9 mouse cellular contexts compared by ENCODE assay signal in genomic region chr9:44130581-44131275, GRCm38 (mm10). TPM values are rescaled to one million over a fixed set of nuclear protein-coding genes. Genes with fewer than 3 reads are reported as not detected.
A peak's percentile ranks its signal among the peaks of the same experiment; 100 is the strongest.
DNase-seq lines count a peak whose midpoint lies in the region; ATAC-seq and TF ChIP-seq lines count a peak whose summit lies in the region.
"Had no signal": no experiment of that assay in that cellular context is flagged by ENCODE, and none has a peak within 500 bp of the region (broad histone marks: within the 10 kb centered on the region; RNA-seq: fewer than 3 reads in every experiment).

No protein-coding gene starts in this region.

- no peak for TF ChIP-seq CTCF in liver, adult 2 months (IDR thresholded peaks at IDR 0.05; ENCODE audit: low read depth, low read length)

- no peak overlapping the region for H3K4me3 ChIP-seq in forebrain, embryonic 14.5 days (ENCODE audit: low read depth, low read length)
- no peak overlapping the region for H3K4me3 ChIP-seq in hindbrain, embryonic 13.5 days
- H3K4me3 ChIP-seq in liver, adult 2 months (ENCODE audit: insufficient read depth, low read depth, low read length), result peak overlapping the region; percentile 2; the same call in 1 of the 2 replicates

- peak overlapping the region; percentile 40; the same call in 1 of the 2 replicates for H3K27ac ChIP-seq in forebrain, embryonic 14.5 days (ENCODE audit: low read depth, low read length)
- peak overlapping the region; percentile 66 for H3K27ac ChIP-seq in hindbrain, embryonic 13.5 days
- peak overlapping the region; percentile 83 for H3K27ac ChIP-seq in liver, adult 2 months (replicated peaks; ENCODE audit: insufficient read depth, low read depth, low read length)

- peaks cover 33% of the 10 kb centered on the region for H3K4me1 ChIP-seq in forebrain, embryonic 14.5 days (ENCODE audit: control insufficient read depth, insufficient read depth, low read length)
- peaks cover 49% of the 10 kb centered on the region for H3K4me1 ChIP-seq in hindbrain, embryonic 13.5 days (replicated peaks)
- H3K4me1 ChIP-seq in liver, adult 2 months (ENCODE audit: control insufficient read depth, insufficient read depth, low read length), result peaks cover 18% of the 10 kb centered on the region

- H3K79me2 ChIP-seq in liver, adult 2 months (ENCODE audit: control insufficient read depth, insufficient read depth, low read length), result no peaks in the 10 kb centered on the region; the same call in 1 of the 2 replicates

- DNase-seq in thymus, postnatal 0 days (ENCODE audit: low spot score), result peak; percentile 10
- DNase-seq in thymus, postnatal 25 days, result no peak
- no peak for DNase-seq in forebrain, embryonic 14.5 days (ENCODE audit: low spot score)
- DNase-seq in liver, adult 2 months (ENCODE audit: extremely low read depth, low read depth, low spot score), result no peak
- peak; percentile 61 for DNase-seq in neural tube, embryonic 10.5 days (ENCODE audit: extremely low spot score, low spot score)
- no peak for DNase-seq in right cerebral cortex, postnatal 10 days (ENCODE audit: low spot score in 2 of 2)

- peak overlapping the region; percentile 51; the same call in 1 of the 2 replicates for H3K9ac ChIP-seq in forebrain, embryonic 14.5 days (ENCODE audit: low read length)
- peak overlapping the region; percentile 68 for H3K9ac ChIP-seq in hindbrain, embryonic 13.5 days
- peak overlapping the region; percentile 61 for H3K9ac ChIP-seq in liver, adult 2 months (ENCODE audit: low read depth, low read length)

- H3K36me3 ChIP-seq in forebrain, embryonic 14.5 days (ENCODE audit: control insufficient read depth, insufficient read depth, low read length), result no peaks in the 10 kb centered on the region
- H3K36me3 ChIP-seq in hindbrain, embryonic 13.5 days, result no peaks in the 10 kb centered on the region
- no peaks in the 10 kb centered on the region for H3K36me3 ChIP-seq in liver, adult 2 months (ENCODE audit: control insufficient read depth, insufficient read depth, low read length)

- no peak for ATAC-seq in forebrain, embryonic 14.5 days
- ATAC-seq in hindbrain, embryonic 13.5 days (ENCODE audit: low FRiP score), result peak; percentile 26; the same call in 1 of the 2 replicates
- ATAC-seq in monocyte, adult 5-6 weeks (replicated peaks; ENCODE audit: insufficient number of reproducible peaks, low FRiP score, low TSS enrichment, poor library complexity, severe bottlenecking), result no peak

- WGBS in forebrain, embryonic 14.5 days, result 17% methylated on average over 19 of the region's 19 CpGs
- WGBS in hindbrain, embryonic 13.5 days, result 16% methylated on average over 19 of the region's 19 CpGs
- WGBS in liver, adult 2 months, result 37% methylated on average over 18 of the region's 19 CpGs

- H3K27me3 ChIP-seq in forebrain, embryonic 14.5 days (replicated peaks; ENCODE audit: control insufficient read depth, insufficient read depth, low read length), result peaks cover 11% of the 10 kb centered on the region; the same call in 1 of the 2 replicates
- peaks cover 70% of the 10 kb centered on the region for H3K27me3 ChIP-seq in hindbrain, embryonic 13.5 days
- H3K27me3 ChIP-seq in liver, adult 2 months (ENCODE audit: control insufficient read depth, insufficient read depth, low read length), result peaks cover 10% of the 10 kb centered on the region; the same call in 1 of the 2 replicates

- TF ChIP-seq POLR2A in liver, adult 2 months (IDR thresholded peaks at IDR 0.05; ENCODE audit: extremely low read depth, insufficient read depth, low read length), result no peak

- peak overlapping the region; percentile 57 for H3K4me2 ChIP-seq in forebrain, embryonic 14.5 days (ENCODE audit: low read length)
- H3K4me2 ChIP-seq in hindbrain, embryonic 13.5 days, result peak overlapping the region; percentile 62

- H3K9me3 ChIP-seq in forebrain, embryonic 14.5 days (replicated peaks; ENCODE audit: control insufficient read depth, low read length), result no peaks in the 10 kb centered on the region
- H3K9me3 ChIP-seq in hindbrain, embryonic 13.5 days, result no peaks in the 10 kb centered on the region

RNA-seq across cellular contexts. Expression of gene Mcam, which starts 3.5 kb away (rescaled TPM):
- 6.9 and 7.9 TPM in 2 replicates for polyA plus RNA-seq in thymus, postnatal 0 days (2015; fragmentation: Nextera tagmentation; extraction: Ambion mirVana)
- 13.2 and 14.1 TPM in 2 replicates for polyA plus RNA-seq in forebrain, embryonic 14.5 days (2014; fragmentation: Nextera tagmentation; extraction: Ambion mirVana)
- polyA plus RNA-seq in hindbrain, embryonic 13.5 days (2015; fragmentation: Nextera tagmentation; extraction: Ambion mirVana), result 13.1 and 14.0 TPM in 2 replicates
- total RNA-seq in liver, adult 2 months (2014; rRNA removed), result 3.6 and 6.7 TPM in 2 replicates
- 4.2 and 4.5 TPM in 2 replicates for polyA plus RNA-seq in liver, adult 2 months (2012; rRNA removed)
- total RNA-seq in monocyte, adult 5-6 weeks (2017), result 13.5 to 48.9 TPM (median 15.1 TPM) in 3 replicates

RNA-seq across cellular contexts. Expression of gene Rnf26, which starts 17.4 kb away (rescaled TPM):
- 52.3 and 53.4 TPM in 2 replicates for polyA plus RNA-seq in thymus, postnatal 0 days (2015; fragmentation: Nextera tagmentation; extraction: Ambion mirVana)
- polyA plus RNA-seq in forebrain, embryonic 14.5 days (2014; fragmentation: Nextera tagmentation; extraction: Ambion mirVana), result 31.3 and 35.1 TPM in 2 replicates
- polyA plus RNA-seq in hindbrain, embryonic 13.5 days (2015; fragmentation: Nextera tagmentation; extraction: Ambion mirVana), result 27.9 and 29.2 TPM in 2 replicates
- 3.1 and 5.0 TPM in 2 replicates for total RNA-seq in liver, adult 2 months (2014; rRNA removed)
- 16.7 and 19.0 TPM in 2 replicates for polyA plus RNA-seq in liver, adult 2 months (2012; rRNA removed)
- total RNA-seq in monocyte, adult 5-6 weeks (2017), result 3.8 to 7.1 TPM (median 5.7 TPM) in 3 replicates

RNA-seq across cellular contexts. Expression of gene Gm49380, which starts 17.4 kb away (rescaled TPM):
- polyA plus RNA-seq in thymus, postnatal 0 days (2015; fragmentation: Nextera tagmentation; extraction: Ambion mirVana), result 0.05 and 0.10 TPM in 2 replicates
- 0.11 and 0.16 TPM in 2 replicates for polyA plus RNA-seq in forebrain, embryonic 14.5 days (2014; fragmentation: Nextera tagmentation; extraction: Ambion mirVana)
- 0.12 and 0.49 TPM in 2 replicates for polyA plus RNA-seq in hindbrain, embryonic 13.5 days (2015; fragmentation: Nextera tagmentation; extraction: Ambion mirVana)
- 0.09 TPM in 1 of 2 replicates, not detected in the other for total RNA-seq in liver, adult 2 months (2014; rRNA removed)
- not detected in 2 replicates for polyA plus RNA-seq in liver, adult 2 months (2012; rRNA removed)
- not detected in 3 replicates for total RNA-seq in monocyte, adult 5-6 weeks (2017)
- total RNA-seq: neutrophil, adult 5-6 weeks had no signal

RNA-seq across cellular contexts. Expression of gene C1qtnf5, which starts 23.7 kb away (rescaled TPM):
- polyA plus RNA-seq in thymus, postnatal 0 days (2015; fragmentation: Nextera tagmentation; extraction: Ambion mirVana), result 1.2 and 2.0 TPM in 2 replicates
- 2.6 and 3.2 TPM in 2 replicates for polyA plus RNA-seq in forebrain, embryonic 14.5 days (2014; fragmentation: Nextera tagmentation; extraction: Ambion mirVana)
- polyA plus RNA-seq in hindbrain, embryonic 13.5 days (2015; fragmentation: Nextera tagmentation; extraction: Ambion mirVana), result 3.2 and 5.3 TPM in 2 replicates
- 2.7 and 3.0 TPM in 2 replicates for total RNA-seq in liver, adult 2 months (2014; rRNA removed)
- 5.6 and 5.7 TPM in 2 replicates for polyA plus RNA-seq in liver, adult 2 months (2012; rRNA removed)
- total RNA-seq in monocyte, adult 5-6 weeks (2017), result not detected in 3 replicates
- total RNA-seq: neutrophil, adult 5-6 weeks had no signal

RNA-seq across cellular contexts. Expression of gene Mfrp, which starts 29.2 kb away (rescaled TPM):
- polyA plus RNA-seq in thymus, postnatal 0 days (2015; fragmentation: Nextera tagmentation; extraction: Ambion mirVana), result not detected in 2 replicates
- 0.31 TPM in 1 of 2 replicates, not detected in the other for polyA plus RNA-seq in forebrain, embryonic 14.5 days (2014; fragmentation: Nextera tagmentation; extraction: Ambion mirVana)
- 0.22 TPM in 1 of 2 replicates, not detected in the other for polyA plus RNA-seq in hindbrain, embryonic 13.5 days (2015; fragmentation: Nextera tagmentation; extraction: Ambion mirVana)
- total RNA-seq in liver, adult 2 months (2014; rRNA removed), result under 0.01 TPM in 1 of 2 replicates, not detected in the other
- not detected in 2 replicates for polyA plus RNA-seq in liver, adult 2 months (2012; rRNA removed)
- not detected in 3 replicates for total RNA-seq in monocyte, adult 5-6 weeks (2017)
- total RNA-seq: neutrophil, adult 5-6 weeks had no signal

Comparison
In these comparisons a context has a peak if more than half of its experiments do, and no peak if none do; other contexts are left out.
1. DNase-seq: peak in thymus, postnatal 0 days (single experiment) and neural tube, embryonic 10.5 days (single experiment); none in thymus, postnatal 25 days (single experiment), forebrain, embryonic 14.5 days (single experiment), liver, adult 2 months (single experiment) and right cerebral cortex, postnatal 10 days (0 of 2).
2. Peak in every context shown above with its lines, with median percentiles within 50 percentile points of each other: H3K27ac ChIP-seq and H3K9ac ChIP-seq.